Mouse (Mus musculus) adrenal gland, adult 8-10 months (tissue): Measurements from ENCODE around the gene Acta2. TPM values are rescaled to one million over a fixed set of nuclear protein-coding genes. Genes with fewer than 3 reads are reported as not detected.

Experiments used
- DNase-seq: peaks from one replicate; pipeline ENCODE4 v3.0.0; 2022
- total RNA-seq, 4 experiments: library from RNA; stranded (reverse); gene quantifications; 2 replicates each; pipeline ENCODE4 v1.2.4; 2022

Acta2 gene
- total RNA-seq, 4 experiments from 2014 or later: 26.3 to 60.4 (median 36.5) TPM

- no peak for DNase-seq
Measured at GRCm38 (mm10) chr19:34270106-34270726, 14.8 kb upstream of the Acta2 start.

- no peak for DNase-seq
Measured at GRCm38 (mm10) chr19:34268991-34269390, 13.6 kb upstream of the Acta2 start.

- DNase-seq: no peak
Measured at GRCm38 (mm10) chr19:34265604-34266193, 10.3 kb upstream of the Acta2 start.

GRCm38 (mm10) chr19:34262273-34262974, 7.0 kb upstream of the Acta2 start:
- no peak for DNase-seq

- DNase-seq: no peak
Measured at GRCm38 (mm10) chr19:34256936-34257335, 1.5 kb upstream of the Acta2 start.

- DNase-seq: no peak
Measured at GRCm38 (mm10) chr19:34256149-34256548, 759 bp upstream of the Acta2 start.

- DNase-seq: no peak
Measured at GRCm38 (mm10) chr19:34254101-34254879, 1.1 kb downstream of the Acta2 start.

- no peak for DNase-seq
Measured at GRCm38 (mm10) chr19:34252450-34252849, 2.9 kb downstream of the Acta2 start.

- no peak for DNase-seq
Measured at GRCm38 (mm10) chr19:34251900-34252299, 3.5 kb downstream of the Acta2 start.

GRCm38 (mm10) chr19:34250621-34251020, 4.8 kb downstream of the Acta2 start:
- DNase-seq: no peak

GRCm38 (mm10) chr19:34248558-34248957, 6.8 kb downstream of the Acta2 start:
- DNase-seq: no peak

- DNase-seq: no peak
Measured at GRCm38 (mm10) chr19:34244056-34244455, 11.3 kb downstream of the Acta2 start.

GRCm38 (mm10) chr19:34242925-34243324, 12.5 kb downstream of the Acta2 start:
- no peak for DNase-seq

GRCm38 (mm10) chr19:34241247-34241915, 14.0 kb downstream of the Acta2 start:
- no peak for DNase-seq

- DNase-seq: no peak
Measured at GRCm38 (mm10) chr19:34240273-34241039, 14.9 kb downstream of the Acta2 start.

- DNase-seq: no peak
Measured at GRCm38 (mm10) chr19:34237746-34238145, 17.6 kb downstream of the Acta2 start.

- no peak for DNase-seq
Measured at GRCm38 (mm10) chr19:34236049-34236448, 19.3 kb downstream of the Acta2 start.

- peak; percentile 24 for DNase-seq
Measured at GRCm38 (mm10) chr19:34233944-34234343, 21.4 kb downstream of the Acta2 start.

- DNase-seq: no peak
Measured at GRCm38 (mm10) chr19:34232326-34232725, 23.1 kb downstream of the Acta2 start.

- DNase-seq: no peak
Measured at GRCm38 (mm10) chr19:34231596-34231995, 23.8 kb downstream of the Acta2 start.

GRCm38 (mm10) chr19:34222805-34223204, 32.6 kb downstream of the Acta2 start:
- no peak for DNase-seq
